Mouse (Mus musculus): ENCODE measurements at regions not wholly inside any gene's neighbourhood (a gene's known extent, or its start where the extent isn't known, plus 50 kb on each side); places are given as distances from the start of the nearest gene placed in this dataset.

DNA sequence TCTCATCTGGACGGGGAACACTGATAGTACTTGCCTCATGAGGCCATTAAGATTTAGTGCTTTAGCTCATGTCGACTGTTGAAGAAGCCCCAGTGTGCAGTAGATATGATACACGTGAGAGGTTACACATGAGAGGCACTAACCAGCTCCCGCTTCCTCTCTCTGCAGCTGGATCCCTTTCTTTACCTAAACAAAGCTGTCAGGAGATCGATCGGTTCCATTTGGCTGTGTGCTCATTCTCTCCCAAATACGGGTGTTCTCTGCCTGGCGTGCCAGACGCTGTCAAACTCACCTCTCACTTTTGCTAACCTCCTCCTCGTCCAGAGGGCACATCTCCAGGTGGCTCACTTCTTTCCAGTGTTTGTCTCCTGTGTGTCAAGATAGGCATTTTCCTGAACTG is 139.3 kb upstream of the Smlr1 start:
- TF ChIP-seq CTCF (conservative IDR thresholded peaks at IDR 0.05; ENCODE audit: low read length) (no peak), NANOG (IDR thresholded peaks at IDR 0.05; ENCODE audit: borderline replicate concordance, low read length) (no peak), POU5F1 (IDR thresholded peaks at IDR 0.05; ENCODE audit: borderline replicate concordance, low read length) (no peak)

Data from E14TG2a.4 (cell line).